Mouse (Mus musculus): ENCODE results near the gene Nudt14. TPM values are rescaled to one million over a fixed set of nuclear protein-coding genes. Genes with fewer than 3 reads are reported as not detected.

The Nudt14 gene
- polyA plus RNA-seq, 1 experiment from 2014 or later: 61.2 TPM

DNA sequence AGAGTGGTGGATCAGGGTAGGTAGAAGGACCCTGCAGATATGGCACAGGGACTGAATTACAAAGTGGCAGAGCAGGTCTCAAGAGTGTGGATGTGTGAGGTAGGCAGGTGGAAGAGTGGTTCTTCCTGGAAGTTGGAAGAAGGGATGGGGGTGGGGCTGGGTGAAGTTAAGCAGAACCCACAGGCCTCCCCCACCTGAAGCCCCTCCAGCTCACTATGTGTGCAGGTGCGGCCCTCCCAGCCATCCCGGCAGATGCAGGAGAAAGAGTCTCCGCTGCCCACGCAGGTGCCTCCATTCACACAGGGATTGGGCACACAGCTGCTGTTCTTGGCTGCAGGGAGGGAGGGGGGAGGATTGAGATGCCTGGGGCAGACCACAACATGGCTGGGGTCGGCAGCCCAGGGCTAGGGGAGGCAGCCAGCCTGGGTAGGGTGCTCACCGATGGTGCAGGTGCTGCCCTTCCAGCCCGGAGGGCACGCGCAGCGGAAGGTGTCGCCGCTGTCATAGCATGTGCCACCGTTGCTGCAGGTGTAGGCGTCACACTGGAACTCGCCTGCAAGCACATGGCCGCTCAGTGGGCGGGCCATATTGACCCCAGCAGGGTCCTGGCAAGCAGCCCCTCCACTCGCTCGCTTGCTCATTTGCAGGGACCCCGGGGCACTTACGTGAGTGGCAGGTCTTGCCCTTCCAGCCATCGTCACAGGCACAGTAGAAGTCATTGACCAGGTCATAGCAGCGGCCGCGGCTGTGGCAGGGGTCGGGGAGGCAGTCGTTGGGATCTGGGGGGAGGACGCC, 28.8 kb downstream of the Nudt14 start:
- Histone ChIP-seq H3K27ac (ENCODE audit: low read depth, low read length) (no peak overlapping the region), H3K4me3 (ENCODE audit: low read depth, low read length) (no peak overlapping the region), H3K9ac (ENCODE audit: low read length) (no peak overlapping the region), H3K4me2 (ENCODE audit: low read depth) (no peak overlapping the region), H3K9me3 (ENCODE audit: control insufficient read depth, low read length) (no peaks in the 10 kb centered on the region), H3K27me3 (ENCODE audit: control insufficient read depth, insufficient read depth, low read length) (no peaks in the 10 kb centered on the region), H3K4me1 (ENCODE audit: control insufficient read depth, insufficient read depth, low read length) (no peaks in the 10 kb centered on the region), H3K36me3 (ENCODE audit: control insufficient read depth, insufficient read depth, low read length) (no peaks in the 10 kb centered on the region; the same call in 1 of the 2 replicates)
- ATAC-seq (ENCODE audit: insufficient read depth, low FRiP score, low TSS enrichment) (no peak), DNase-seq (ENCODE audit: low spot score) (no peak)
- WGBS: 90% methylated on average over 28 of the region's 28 CpGs

DNA sequence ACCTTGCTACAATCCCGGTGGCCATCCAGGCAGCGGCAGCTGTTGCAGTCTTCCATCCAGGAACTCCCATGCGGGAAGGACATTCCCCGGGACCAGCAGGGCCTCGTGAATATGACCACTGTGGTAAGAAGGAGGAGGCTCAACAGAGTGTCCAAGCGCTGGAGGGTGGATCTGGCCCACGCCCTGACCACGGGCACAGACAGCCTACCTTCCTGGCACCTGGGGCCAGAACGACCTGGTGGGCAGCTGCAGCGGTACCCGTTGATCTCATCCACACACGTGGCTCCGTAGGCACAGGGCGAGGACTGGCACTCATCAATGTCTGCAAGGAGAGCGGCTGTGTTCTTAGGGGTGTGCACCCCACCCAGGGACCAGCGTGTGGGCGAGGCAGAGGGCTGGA, 30.2 kb downstream of the Nudt14 start:
- Histone ChIP-seq H3K27ac (ENCODE audit: low read depth, low read length) (no peak overlapping the region), H3K4me3 (ENCODE audit: low read depth, low read length) (no peak overlapping the region), H3K4me1 (ENCODE audit: control insufficient read depth, insufficient read depth, low read length) (no peaks in the 10 kb centered on the region), H3K36me3 (ENCODE audit: control insufficient read depth, insufficient read depth, low read length) (no peaks in the 10 kb centered on the region; the same call in 1 of the 2 replicates), H3K9me3 (ENCODE audit: control insufficient read depth, low read length) (no peaks in the 10 kb centered on the region), H3K27me3 (ENCODE audit: control insufficient read depth, insufficient read depth, low read length) (no peaks in the 10 kb centered on the region), H3K4me2 (ENCODE audit: low read depth) (no peak overlapping the region), H3K9ac (ENCODE audit: low read length) (no peak overlapping the region)
- WGBS: 95% methylated on average over 17 of the region's 17 CpGs
- ATAC-seq (ENCODE audit: insufficient read depth, low FRiP score, low TSS enrichment) (no peak), DNase-seq (ENCODE audit: low spot score) (no peak)

DNA sequence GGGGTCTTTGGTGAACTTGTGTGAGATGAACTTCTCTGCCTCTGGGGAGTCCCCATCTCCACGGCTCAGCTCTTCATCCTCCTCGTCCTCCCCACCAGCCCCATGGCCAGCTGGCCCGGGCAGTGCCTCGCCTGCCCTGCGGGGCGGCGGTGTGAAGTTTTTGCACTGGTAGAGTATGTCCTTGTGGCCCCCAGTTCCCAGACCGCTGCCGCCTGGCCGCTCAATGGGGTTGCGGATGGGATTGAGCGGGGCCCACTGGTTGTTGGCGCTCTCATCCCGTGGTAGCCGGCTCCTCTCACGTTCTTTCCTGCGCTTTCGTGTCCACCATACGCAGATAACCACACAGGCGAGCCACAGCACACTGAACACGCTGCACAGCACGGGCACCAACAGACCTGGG, 32.9 kb downstream of the Nudt14 start:
- H3K36me3 ChIP-seq (ENCODE audit: control insufficient read depth, insufficient read depth, low read length): no peaks in the 10 kb centered on the region; the same call in 1 of the 2 replicates
- no peaks in the 10 kb centered on the region for H3K27me3 ChIP-seq (ENCODE audit: control insufficient read depth, insufficient read depth, low read length)
- DNase-seq (ENCODE audit: low spot score) (no peak), ATAC-seq (ENCODE audit: insufficient read depth, low FRiP score, low TSS enrichment) (no peak)
- no peaks in the 10 kb centered on the region for H3K9me3 ChIP-seq (ENCODE audit: control insufficient read depth, low read length)
- no peak overlapping the region for H3K4me2 ChIP-seq (ENCODE audit: low read depth)
- 95% methylated on average over 22 of the region's 22 CpGs for WGBS
- H3K4me1 ChIP-seq (ENCODE audit: control insufficient read depth, insufficient read depth, low read length): no peaks in the 10 kb centered on the region
- H3K27ac ChIP-seq (ENCODE audit: low read depth, low read length): no peak overlapping the region
- no peak overlapping the region for H3K4me3 ChIP-seq (ENCODE audit: low read depth, low read length)
- H3K9ac ChIP-seq (ENCODE audit: low read length): no peak overlapping the region

DNA sequence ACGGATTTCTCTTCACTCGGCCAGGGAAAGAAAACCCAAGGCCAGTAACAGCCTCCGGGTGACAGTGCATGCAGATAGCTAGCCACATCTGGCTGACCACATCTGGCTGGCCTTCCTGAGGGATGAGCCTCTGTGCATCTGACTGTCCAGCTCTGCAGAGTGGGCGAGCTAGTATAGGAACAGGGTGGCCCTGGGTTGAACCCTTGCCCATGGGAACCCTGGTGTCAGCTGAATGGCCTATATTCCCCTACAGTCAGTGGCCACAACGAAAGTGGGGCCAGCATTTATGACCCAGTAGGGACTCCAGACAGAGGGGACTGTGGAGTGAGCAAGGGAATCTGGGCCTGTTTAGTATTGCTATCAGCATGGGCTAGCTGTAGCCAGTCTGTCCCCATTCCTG, 36.9 kb downstream of the Nudt14 start:
- H3K27me3 ChIP-seq (ENCODE audit: control insufficient read depth, insufficient read depth, low read length): no peaks in the 10 kb centered on the region
- no peak overlapping the region for H3K4me3 ChIP-seq (ENCODE audit: low read depth, low read length)
- no peaks in the 10 kb centered on the region for H3K36me3 ChIP-seq (ENCODE audit: control insufficient read depth, insufficient read depth, low read length)
- no peak for DNase-seq (ENCODE audit: low spot score)
- ATAC-seq (ENCODE audit: insufficient read depth, low FRiP score, low TSS enrichment): no peak
- H3K9me3 ChIP-seq (ENCODE audit: control insufficient read depth, low read length): no peaks in the 10 kb centered on the region
- WGBS: 81% methylated on average over 5 of the region's 5 CpGs
- no peak overlapping the region for H3K27ac ChIP-seq (ENCODE audit: low read depth, low read length)
- H3K9ac ChIP-seq (ENCODE audit: low read length): no peak overlapping the region
- H3K4me2 ChIP-seq (ENCODE audit: low read depth): no peak overlapping the region
- no peaks in the 10 kb centered on the region for H3K4me1 ChIP-seq (ENCODE audit: control insufficient read depth, insufficient read depth, low read length)

DNA sequence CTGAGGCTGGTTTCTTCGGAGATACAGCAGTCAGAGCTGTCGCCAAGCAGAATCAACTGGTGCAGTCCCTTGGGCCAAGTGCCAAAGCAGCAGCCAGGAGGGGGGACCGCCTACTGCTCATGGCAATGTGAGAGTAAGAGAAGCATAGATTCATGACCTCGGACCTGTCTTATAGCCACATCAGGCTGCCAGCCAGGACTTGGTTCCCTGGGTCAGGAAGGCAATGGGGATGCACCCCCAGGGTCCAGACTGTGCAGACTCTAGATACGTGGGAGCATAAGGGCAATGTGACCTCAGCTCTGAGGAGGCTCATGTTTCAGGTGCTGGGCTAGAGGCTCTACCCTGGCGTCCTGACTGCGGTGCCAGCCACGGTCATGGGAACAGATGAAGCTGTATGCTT, 38.0 kb downstream of the Nudt14 start:
- H3K4me3 ChIP-seq (ENCODE audit: low read depth, low read length): no peak overlapping the region
- no peak overlapping the region for H3K9ac ChIP-seq (ENCODE audit: low read length)
- no peak for DNase-seq (ENCODE audit: low spot score)
- no peaks in the 10 kb centered on the region for H3K36me3 ChIP-seq (ENCODE audit: control insufficient read depth, insufficient read depth, low read length)
- H3K9me3 ChIP-seq (ENCODE audit: control insufficient read depth, low read length): no peaks in the 10 kb centered on the region
- no peak overlapping the region for H3K27ac ChIP-seq (ENCODE audit: low read depth, low read length)
- WGBS: 76% methylated on average over 8 of the region's 8 CpGs
- no peaks in the 10 kb centered on the region for H3K4me1 ChIP-seq (ENCODE audit: control insufficient read depth, insufficient read depth, low read length)
- no peak for ATAC-seq (ENCODE audit: insufficient read depth, low FRiP score, low TSS enrichment)
- no peaks in the 10 kb centered on the region for H3K27me3 ChIP-seq (ENCODE audit: control insufficient read depth, insufficient read depth, low read length)
- H3K4me2 ChIP-seq (ENCODE audit: low read depth): no peak overlapping the region

DNA sequence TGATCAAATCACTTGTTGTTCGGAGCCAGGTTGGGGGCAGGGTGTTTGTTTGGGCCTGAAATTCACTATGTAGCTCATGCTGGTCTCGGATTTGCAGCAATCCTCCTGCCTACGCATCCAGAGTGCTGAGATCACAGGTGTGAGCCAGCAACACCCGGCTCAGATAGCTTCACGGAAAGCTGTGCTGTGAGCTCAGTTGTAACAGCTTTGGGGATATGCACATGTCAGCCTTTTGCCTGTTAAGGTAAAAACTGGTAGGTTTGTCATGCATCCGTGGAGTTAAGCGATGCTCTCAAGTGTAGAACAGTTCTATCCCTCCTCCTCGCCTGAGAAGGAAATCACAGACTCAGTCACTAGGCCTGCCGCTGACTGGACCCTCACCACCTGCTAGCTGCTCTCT, 41.3 kb downstream of the Nudt14 start:
- WGBS: 86% methylated on average over 9 of the region's 9 CpGs
- H3K4me2 ChIP-seq (ENCODE audit: low read depth): no peak overlapping the region
- no peak overlapping the region for H3K9ac ChIP-seq (ENCODE audit: low read length)
- no peaks in the 10 kb centered on the region for H3K27me3 ChIP-seq (ENCODE audit: control insufficient read depth, insufficient read depth, low read length)
- no peak overlapping the region for H3K27ac ChIP-seq (ENCODE audit: low read depth, low read length)
- ATAC-seq (ENCODE audit: insufficient read depth, low FRiP score, low TSS enrichment) (no peak), DNase-seq (ENCODE audit: low spot score) (no peak)
- peaks cover 4% of the 10 kb centered on the region; the same call in 1 of the 2 replicates for H3K4me1 ChIP-seq (ENCODE audit: control insufficient read depth, insufficient read depth, low read length)
- no peaks in the 10 kb centered on the region for H3K36me3 ChIP-seq (ENCODE audit: control insufficient read depth, insufficient read depth, low read length)
- no peak overlapping the region for H3K4me3 ChIP-seq (ENCODE audit: low read depth, low read length)
- H3K9me3 ChIP-seq (ENCODE audit: control insufficient read depth, low read length): no peaks in the 10 kb centered on the region

DNA sequence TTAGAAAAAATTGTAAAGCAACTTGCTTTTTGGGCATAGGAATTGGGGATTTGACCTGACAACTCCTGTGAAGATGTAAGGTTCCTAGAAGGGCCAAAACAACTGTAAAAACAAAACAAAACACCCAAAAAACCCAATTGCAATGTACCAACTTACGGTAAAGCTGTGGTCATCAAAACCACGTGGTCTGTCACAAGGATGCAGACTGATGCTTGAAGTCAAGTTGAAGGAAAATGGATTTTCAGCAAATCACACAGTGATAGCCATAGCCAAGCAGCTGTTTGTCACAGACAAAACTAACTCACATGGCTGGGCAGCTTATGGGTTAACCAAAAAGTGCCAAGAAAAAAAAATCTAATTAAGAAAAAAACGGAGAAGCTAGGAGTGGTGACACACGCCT, 43.0 kb downstream of the Nudt14 start:
- Histone ChIP-seq H3K4me3 (ENCODE audit: low read depth, low read length) (no peak overlapping the region), H3K9me3 (ENCODE audit: control insufficient read depth, low read length) (no peaks in the 10 kb centered on the region), H3K27ac (ENCODE audit: low read depth, low read length) (no peak overlapping the region), H3K4me1 (ENCODE audit: control insufficient read depth, insufficient read depth, low read length) (peaks cover 7% of the 10 kb centered on the region; the same call in 1 of the 2 replicates), H3K4me2 (ENCODE audit: low read depth) (no peak overlapping the region), H3K27me3 (ENCODE audit: control insufficient read depth, insufficient read depth, low read length) (no peaks in the 10 kb centered on the region), H3K9ac (ENCODE audit: low read length) (no peak overlapping the region), H3K36me3 (ENCODE audit: control insufficient read depth, insufficient read depth, low read length) (no peaks in the 10 kb centered on the region)
- 76% methylated on average over 4 of the region's 4 CpGs for WGBS
- no peak for DNase-seq (ENCODE audit: low spot score)
- no peak for ATAC-seq (ENCODE audit: insufficient read depth, low FRiP score, low TSS enrichment)

DNA sequence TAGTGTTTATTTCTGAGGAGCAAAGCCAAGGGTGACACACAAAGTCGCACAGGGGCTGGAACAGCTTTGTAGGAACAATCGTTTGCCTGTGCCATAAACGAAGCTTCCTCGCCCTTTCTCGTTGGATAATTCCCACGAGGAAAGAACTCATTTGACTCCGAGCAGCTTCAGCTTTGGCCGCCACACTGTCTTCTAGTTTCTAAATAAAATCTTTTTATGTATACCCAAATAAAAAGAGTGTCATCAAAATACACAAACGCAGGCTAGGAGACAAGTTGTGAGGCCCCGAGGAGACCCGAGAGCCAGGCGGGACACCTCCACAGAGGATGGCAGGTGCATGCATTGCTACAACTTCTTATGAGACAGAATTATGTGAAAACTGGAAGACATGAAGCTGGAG, 43.6 kb downstream of the Nudt14 start:
- Histone ChIP-seq H3K4me2 (ENCODE audit: low read depth) (no peak overlapping the region), H3K27me3 (ENCODE audit: control insufficient read depth, insufficient read depth, low read length) (no peaks in the 10 kb centered on the region), H3K9me3 (ENCODE audit: control insufficient read depth, low read length) (no peaks in the 10 kb centered on the region), H3K4me3 (ENCODE audit: low read depth, low read length) (no peak overlapping the region), H3K27ac (ENCODE audit: low read depth, low read length) (no peak overlapping the region), H3K36me3 (ENCODE audit: control insufficient read depth, insufficient read depth, low read length) (no peaks in the 10 kb centered on the region), H3K4me1 (ENCODE audit: control insufficient read depth, insufficient read depth, low read length) (peaks cover 7% of the 10 kb centered on the region; the same call in 1 of the 2 replicates), H3K9ac (ENCODE audit: low read length) (no peak overlapping the region)
- DNase-seq (ENCODE audit: low spot score): no peak
- WGBS: 67% methylated on average over 12 of the region's 12 CpGs
- ATAC-seq (ENCODE audit: insufficient read depth, low FRiP score, low TSS enrichment): no peak

Data from neural tube, embryonic 11.5 days (tissue).